Mouse (Mus musculus) erythroblast, embryonic 14.5 days (primary cell): ENCODE measurements around the gene Rnaseh1.

Experiments
- GATA1 ChIP-seq: IDR thresholded peaks from 2 replicates; pipeline ENCODE4 v1.6.1; 2012; ENCODE audit warnings: low read length, inconsistent platforms, mixed read lengths
- TAL1 ChIP-seq: IDR thresholded peaks from 3 replicates; pipeline ENCODE4 v1.6.1; 2012; ENCODE audit warnings: low read length, inconsistent platforms, mixed read lengths

GRCm38 (mm10) chr12:28699086-28699485, 49.7 kb downstream of the Rnaseh1 start:
- TF ChIP-seq GATA1 (no peak), TAL1 (no peak)
